Mouse (Mus musculus) heart, adult 2 months (tissue): ENCODE measurements at regions not wholly inside any gene's neighbourhood (a gene's known extent, or its start where the extent isn't known, plus 50 kb on each side); places are given as distances from the start of the nearest gene placed in this dataset.

Source experiments
- DNase-seq, 2 experiments: peaks; one replicate each; pipeline ENCODE4 v3.0.0; 2021
- H3K27ac ChIP-seq: fragments of 200-600 bp; 2 replicates; pipeline ENCODE4 v1.8.1; 2022
- H3K27me3 ChIP-seq: fragments of 200-500 bp; 2 replicates; pipeline ENCODE4 v1.6.1; 2012; ENCODE audit warnings: mild to moderate bottlenecking, low read length, inconsistent platforms, mixed read lengths; ENCODE audit not compliant: control insufficient read depth, insufficient read depth
- H3K36me3 ChIP-seq: fragments of 200-500 bp; 2 replicates; pipeline ENCODE4 v1.6.1; 2012; ENCODE audit warnings: low read length, inconsistent platforms; ENCODE audit not compliant: control insufficient read depth, insufficient read depth
- H3K4me1 ChIP-seq: fragments of 200-500 bp; 2 replicates; pipeline ENCODE4 v1.6.1; 2011; ENCODE audit warnings: low read length; ENCODE audit not compliant: control insufficient read depth, insufficient read depth
- H3K4me3 ChIP-seq: fragments of 200-600 bp; 2 replicates; pipeline ENCODE4 v1.8.1; 2022
- H3K79me2 ChIP-seq: fragments of 200-500 bp; replicated peaks from 2 replicates; pipeline ENCODE4 v1.6.1; 2012; ENCODE audit warnings: mild to moderate bottlenecking, inconsistent platforms, low read length, moderate library complexity, mixed read lengths; ENCODE audit not compliant: control insufficient read depth, insufficient read depth
- H3K9ac ChIP-seq: fragments of 200-500 bp; 2 replicates; pipeline ENCODE4 v1.6.1; 2012; ENCODE audit warnings: low read depth, mild to moderate bottlenecking, control low read depth, inconsistent platforms, low read length, mixed read lengths
- CTCF ChIP-seq: fragments of 200-600 bp; IDR thresholded peaks from 2 replicates; pipeline ENCODE4 v1.8.1; 2022; ENCODE audit warnings: antibody characterized with exemption, mild to moderate bottlenecking, moderate library complexity
- EP300 ChIP-seq: fragments of 200-500 bp; IDR thresholded peaks from 2 replicates; pipeline ENCODE4 v1.6.1; 2011; ENCODE audit warnings: low read depth, low read length, control low read depth; ENCODE audit not compliant: insufficient read depth
- POLR2A ChIP-seq: fragments of 200-500 bp; IDR thresholded peaks from 2 replicates; pipeline ENCODE4 v1.6.1; 2011; ENCODE audit warnings: mild to moderate bottlenecking, low read depth, low read length, control low read depth; ENCODE audit not compliant: insufficient read depth
- WGBS: fragments of 180-500 bp; shearing (Covaris S2); methylation state at CpG from one replicate; pipeline ENCODE4 v1.1.7; 2018; 5-methylcytosine and 5-hydroxymethylcytosine counted together
- intact Hi-C: fragments of 180-260 bp; cut with DNase I; formaldehyde crosslinking; loops from one replicate; pipeline ENCODE4 v1.15.1; 2025

DNA sequence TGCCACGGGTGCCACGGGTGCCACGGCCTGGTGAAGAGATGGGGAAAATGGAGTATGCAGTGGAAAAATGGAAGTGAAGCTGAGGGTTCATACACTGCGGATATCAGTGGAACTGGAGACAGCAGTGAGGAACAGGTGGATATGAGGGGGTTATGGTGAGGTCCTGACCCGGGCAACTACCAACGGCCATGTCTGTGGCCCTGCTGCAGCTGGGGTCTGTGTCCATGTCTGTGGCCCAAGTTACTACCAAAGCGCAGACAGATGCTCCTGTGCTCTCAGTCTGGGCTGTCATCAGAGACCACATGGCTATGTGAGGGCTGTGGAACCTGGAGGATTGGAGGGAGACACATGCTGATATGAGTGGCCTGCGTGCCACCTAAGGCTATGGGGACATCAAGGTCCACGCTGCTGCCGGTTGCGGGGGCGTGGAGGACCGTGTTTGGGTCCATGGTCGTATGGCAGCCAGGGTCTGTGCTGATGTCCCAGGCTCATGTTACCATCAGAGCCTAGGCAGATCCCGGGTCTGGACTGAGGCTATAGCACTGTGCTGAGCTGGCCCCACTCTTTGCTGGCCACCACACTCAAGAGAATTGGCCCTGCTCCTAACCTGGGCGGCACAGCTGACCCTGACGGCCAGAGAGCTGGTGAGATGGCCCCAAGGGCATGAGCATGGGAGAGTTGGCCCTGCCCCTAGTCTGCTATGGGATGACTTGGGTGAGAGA lies 128.6 kb downstream of the Map3k7 start:
- intact Hi-C loops = no loop called here
- no peak for TF ChIP-seq CTCF
- Histone ChIP-seq H3K27ac (no peak overlapping the region), H3K4me3 (no peak overlapping the region), H3K27me3 (no peaks in the 10 kb centered on the region), H3K79me2 (no peaks in the 10 kb centered on the region), H3K36me3 (no peaks in the 10 kb centered on the region), H3K9ac (no peak overlapping the region), H3K4me1 (no peaks in the 10 kb centered on the region)
- WGBS = 94% methylated on average over 17 of the region's 17 CpGs
- no peak for DNase-seq

GRCm38 (mm10) chr4:32098233-32098632 lies 134.3 kb downstream of the Map3k7 start:
- Histone ChIP-seq H3K9ac (no peak overlapping the region), H3K27me3 (no peaks in the 10 kb centered on the region), H3K27ac (no peak overlapping the region), H3K36me3 (no peaks in the 10 kb centered on the region), H3K4me1 (no peaks in the 10 kb centered on the region), H3K4me3 (no peak overlapping the region), H3K79me2 (no peaks in the 10 kb centered on the region)
- intact Hi-C loops = no loop called here
- DNase-seq = no peak
- WGBS = 89% methylated on average over 9 of the region's 9 CpGs
- no peak for TF ChIP-seq CTCF
- no peak for TF ChIP-seq POLR2A
- no peak for TF ChIP-seq EP300

DNA sequence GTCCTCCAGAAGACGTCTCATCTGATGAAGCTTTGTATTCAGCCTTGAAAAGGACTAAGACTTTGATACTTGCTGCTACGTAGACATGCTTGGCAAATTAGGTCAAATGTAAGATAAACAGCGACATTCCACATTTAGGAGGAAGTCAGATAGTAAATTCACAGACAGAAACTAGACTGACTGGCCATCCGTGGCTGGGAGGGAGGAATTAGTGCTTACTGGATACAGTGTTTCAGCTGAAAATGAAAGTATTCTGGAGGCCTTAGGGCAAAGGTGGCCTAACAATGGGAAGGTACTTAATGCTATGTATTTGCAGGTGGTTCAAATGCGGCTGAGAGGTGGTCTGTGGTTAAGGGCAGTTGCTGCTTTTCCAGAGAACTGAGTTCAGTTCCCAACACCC lies 137.1 kb downstream of the Map3k7 start:
- intact Hi-C loops = no loop called here
- Histone ChIP-seq H3K79me2 (no peaks in the 10 kb centered on the region), H3K27ac (no peak overlapping the region), H3K9ac (no peak overlapping the region), H3K27me3 (no peaks in the 10 kb centered on the region), H3K4me3 (no peak overlapping the region), H3K36me3 (no peaks in the 10 kb centered on the region), H3K4me1 (no peaks in the 10 kb centered on the region)
- 45% methylated on average over 5 of the region's 5 CpGs for WGBS
- no peak for TF ChIP-seq EP300
- no peak for TF ChIP-seq CTCF
- no peak for TF ChIP-seq POLR2A
- no peak for DNase-seq

DNA sequence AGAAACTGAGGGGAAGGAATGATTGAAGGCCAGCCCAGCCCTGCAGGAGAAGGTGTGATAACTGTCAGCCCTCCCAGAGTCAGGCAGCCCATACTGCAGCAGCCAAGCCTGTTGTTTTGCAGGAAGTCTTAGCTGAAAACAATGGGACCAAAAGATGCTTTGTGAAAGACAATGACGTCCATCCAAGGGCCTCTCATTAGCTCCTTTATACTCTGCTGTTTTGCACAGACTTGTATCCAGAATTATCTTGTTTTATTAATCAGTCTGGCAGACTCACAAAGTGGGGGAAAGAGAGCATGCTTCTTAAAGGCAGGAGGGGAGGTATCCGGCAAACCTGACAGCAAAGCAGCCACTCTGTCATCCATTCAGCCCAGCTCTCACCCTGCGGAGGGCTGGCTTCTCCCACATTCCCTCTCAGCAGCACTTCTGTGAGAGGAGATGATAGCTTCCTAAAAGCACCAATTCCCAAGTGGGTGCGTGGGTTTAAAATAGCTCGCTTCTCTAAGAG lies 131.9 kb upstream of the Bach2 start:
- DNase-seq = no peak
- H3K4me1 ChIP-seq = no peaks in the 10 kb centered on the region
- no peak overlapping the region for H3K9ac ChIP-seq
- 14% methylated on average over 5 of the region's 5 CpGs for WGBS
- no peaks in the 10 kb centered on the region for H3K79me2 ChIP-seq
- TF ChIP-seq POLR2A (no peak), EP300 (no peak), CTCF (no peak)
- intact Hi-C loops = no loop called here
- H3K27ac ChIP-seq = no peak overlapping the region
- H3K27me3 ChIP-seq = no peaks in the 10 kb centered on the region
- H3K36me3 ChIP-seq = no peaks in the 10 kb centered on the region
- no peak overlapping the region for H3K4me3 ChIP-seq

DNA sequence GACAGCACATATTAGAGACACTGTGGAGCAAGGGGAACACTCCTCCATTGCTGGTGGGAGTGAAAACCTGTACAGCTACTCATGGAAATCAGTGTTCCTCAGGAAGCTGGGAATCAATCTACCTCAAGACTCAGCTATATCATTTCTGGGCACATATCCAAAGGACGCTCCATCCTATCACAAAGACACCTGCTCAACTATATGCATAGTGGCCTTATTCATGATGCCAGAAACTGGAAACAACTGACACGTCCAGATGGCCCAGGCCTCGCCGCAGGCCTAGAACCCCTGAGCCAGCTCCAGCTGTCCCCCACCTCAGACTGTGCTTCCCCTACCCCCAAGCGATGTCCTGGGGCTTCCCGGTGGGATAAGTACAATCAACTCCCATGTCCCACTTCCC lies 116.3 kb upstream of the Bach2 start:
- Histone ChIP-seq H3K36me3 (no peaks in the 10 kb centered on the region), H3K79me2 (no peaks in the 10 kb centered on the region), H3K9ac (no peak overlapping the region), H3K4me3 (no peak overlapping the region), H3K4me1 (no peaks in the 10 kb centered on the region), H3K27me3 (no peaks in the 10 kb centered on the region), H3K27ac (no peak overlapping the region)
- 84% methylated on average over 6 of the region's 6 CpGs for WGBS
- DNase-seq = no peak
- TF ChIP-seq POLR2A (no peak), EP300 (no peak), CTCF (no peak)
- intact Hi-C loops = no loop called here

DNA sequence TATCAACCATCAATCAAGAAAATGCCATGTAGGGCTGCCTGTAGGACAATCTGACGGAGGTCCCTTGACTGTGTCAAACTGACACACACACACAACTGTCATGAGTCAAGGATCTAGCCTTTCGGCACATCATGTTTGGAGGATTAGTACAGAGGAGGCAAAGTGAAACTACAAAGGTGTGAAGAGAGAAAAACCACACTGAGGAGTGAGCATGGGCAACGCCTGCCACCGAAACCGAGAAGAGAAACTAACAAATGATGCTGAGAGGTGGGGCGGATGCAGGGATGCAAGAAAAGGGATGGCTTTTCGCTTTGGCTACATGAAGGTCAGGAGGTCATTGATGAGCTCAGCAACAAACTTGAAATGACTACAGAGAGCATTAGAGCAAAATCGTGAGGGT lies 111.8 kb upstream of the Bach2 start:
- Histone ChIP-seq H3K27ac (no peak overlapping the region), H3K4me3 (no peak overlapping the region), H3K4me1 (no peaks in the 10 kb centered on the region), H3K27me3 (no peaks in the 10 kb centered on the region), H3K79me2 (no peaks in the 10 kb centered on the region), H3K9ac (no peak overlapping the region), H3K36me3 (no peaks in the 10 kb centered on the region)
- TF ChIP-seq CTCF = no peak
- no peak for TF ChIP-seq POLR2A
- TF ChIP-seq EP300 = no peak
- intact Hi-C loops = no loop called here
- 90% methylated on average over 8 of the region's 8 CpGs for WGBS
- DNase-seq = no peak
